Mouse (Mus musculus): ENCODE data around the gene Thrb. TPM values are rescaled to one million over a fixed set of nuclear protein-coding genes. Genes with fewer than 3 reads are reported as not detected.

The Thrb gene
- polyA plus RNA-seq, 1 experiment from 2014 or later, result 0.53 TPM

DNA sequence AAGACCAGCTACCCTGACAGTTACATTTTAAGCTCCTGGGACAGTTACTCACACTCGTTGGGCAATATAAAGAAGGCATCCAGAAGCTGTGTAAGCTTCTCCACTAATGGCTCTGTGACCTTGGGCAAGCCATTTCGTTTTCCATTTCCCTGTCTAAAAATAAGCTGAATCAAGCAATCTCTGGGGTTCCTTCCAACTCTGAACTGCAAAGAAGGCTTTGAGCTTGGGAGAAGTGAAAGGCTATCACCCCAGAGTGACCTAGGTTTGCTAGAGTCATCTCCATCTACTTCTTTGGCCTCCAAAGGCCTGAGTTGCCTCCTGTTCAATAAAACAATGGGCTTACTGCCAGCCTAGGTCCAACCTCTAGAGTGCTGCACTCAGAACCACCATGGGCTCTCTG is 242.4 kb downstream of the Thrb start:
- Histone ChIP-seq H3K27ac (replicated peaks) (no peak overlapping the region), H3K4me2 (no peak overlapping the region), H3K27me3 (no peaks in the 10 kb centered on the region), H3K9ac (no peak overlapping the region), H3K36me3 (no peaks in the 10 kb centered on the region), H3K9me3 (no peaks in the 10 kb centered on the region), H3K4me3 (no peak overlapping the region), H3K4me1 (replicated peaks) (no peaks in the 10 kb centered on the region)
- ATAC-seq (ENCODE audit: low read depth), result no peak
- WGBS, result 70% methylated on average over 2 of the region's 2 CpGs

DNA sequence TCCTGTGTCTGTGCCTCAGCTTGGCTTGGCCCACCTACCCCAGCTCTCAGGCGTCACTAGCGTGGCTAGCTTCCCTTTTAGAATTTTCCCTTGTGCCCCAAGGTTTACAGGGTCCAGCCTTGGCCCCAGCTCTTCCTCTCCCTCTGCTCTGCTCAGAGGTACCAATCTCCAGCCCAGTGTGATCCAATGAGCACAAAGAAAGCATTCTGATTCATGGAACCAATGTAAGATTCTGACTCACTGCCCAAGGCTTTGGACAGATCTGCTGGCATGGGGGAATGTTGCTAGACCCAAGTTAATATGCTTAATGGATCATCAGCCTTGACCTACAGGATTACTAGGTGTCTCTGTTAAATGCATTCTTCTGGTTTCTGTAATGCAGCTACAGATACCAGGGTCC is 243.1 kb downstream of the Thrb start:
- no peak for ATAC-seq (ENCODE audit: low read depth)
- 81% methylated on average over 2 of the region's 2 CpGs for WGBS
- Histone ChIP-seq H3K36me3 (no peaks in the 10 kb centered on the region), H3K4me3 (no peak overlapping the region), H3K27me3 (no peaks in the 10 kb centered on the region), H3K4me1 (replicated peaks) (no peaks in the 10 kb centered on the region), H3K9me3 (no peaks in the 10 kb centered on the region), H3K27ac (replicated peaks) (no peak overlapping the region), H3K9ac (no peak overlapping the region), H3K4me2 (no peak overlapping the region)

GRCm38 (mm10) chr14:17904554-17904953 is 244.5 kb downstream of the Thrb start:
- Histone ChIP-seq H3K27me3 (no peaks in the 10 kb centered on the region), H3K4me2 (no peak overlapping the region), H3K27ac (replicated peaks) (no peak overlapping the region), H3K9me3 (no peaks in the 10 kb centered on the region), H3K4me1 (replicated peaks) (no peaks in the 10 kb centered on the region), H3K36me3 (no peaks in the 10 kb centered on the region), H3K9ac (no peak overlapping the region), H3K4me3 (no peak overlapping the region)
- 60% methylated on average over 1 of the region's 1 CpGs for WGBS
- ATAC-seq (ENCODE audit: low read depth), result no peak

DNA sequence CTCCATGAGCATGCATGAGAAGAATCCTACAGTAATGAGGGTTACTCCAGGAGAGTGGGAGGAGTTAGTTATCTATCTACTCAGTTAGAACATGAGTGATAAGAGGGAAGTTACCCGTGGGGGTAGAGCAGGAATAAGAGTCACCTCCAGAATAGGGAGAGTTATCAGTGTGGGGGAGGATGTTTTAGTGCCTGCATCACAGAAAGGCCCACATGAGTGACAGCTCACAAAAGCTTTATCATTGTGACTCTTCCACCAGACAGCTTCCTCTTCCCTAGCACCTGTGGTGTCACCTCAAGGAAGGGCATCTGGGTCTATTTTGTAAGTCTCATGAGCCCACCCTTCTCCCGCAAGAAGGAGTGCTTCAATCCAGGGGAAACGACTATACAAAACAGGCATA is 245.6 kb downstream of the Thrb start:
- no peak for ATAC-seq (ENCODE audit: low read depth)

DNA sequence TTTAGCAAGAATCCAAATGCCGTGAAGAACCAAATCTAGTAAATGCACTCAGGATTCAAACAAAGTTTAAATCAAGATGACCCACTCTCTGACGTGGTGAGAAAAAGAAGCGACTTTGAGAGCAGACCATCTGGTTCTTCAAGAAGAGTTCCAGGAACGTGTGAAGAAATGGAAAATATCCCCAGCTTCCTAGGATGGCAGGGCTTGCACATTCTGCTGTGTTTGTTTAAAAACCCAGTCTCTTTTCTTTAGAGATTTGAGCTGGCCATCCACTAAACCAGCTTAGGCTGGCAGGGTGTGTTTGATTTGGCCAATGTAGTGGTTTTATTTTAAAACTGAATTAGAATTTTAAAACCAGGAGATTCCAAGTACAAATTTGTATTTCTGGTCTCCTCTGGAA is 246.9 kb downstream of the Thrb start:
- no peaks in the 10 kb centered on the region for H3K9me3 ChIP-seq
- H3K27me3 ChIP-seq, result no peaks in the 10 kb centered on the region
- H3K4me3 ChIP-seq, result no peak overlapping the region
- no peak for ATAC-seq (ENCODE audit: low read depth)
- no peak overlapping the region for H3K4me2 ChIP-seq
- H3K27ac ChIP-seq (replicated peaks), result no peak overlapping the region
- H3K9ac ChIP-seq, result no peak overlapping the region
- WGBS, result 79% methylated on average over 4 of the region's 4 CpGs
- H3K36me3 ChIP-seq, result no peaks in the 10 kb centered on the region
- H3K4me1 ChIP-seq (replicated peaks), result no peaks in the 10 kb centered on the region

More for the DNA sequence above, 245.6 kb downstream of the Thrb start:
- no peak overlapping the region for H3K4me3 ChIP-seq
- no peak overlapping the region for H3K27ac ChIP-seq (replicated peaks)
- H3K4me1 ChIP-seq (replicated peaks), result no peaks in the 10 kb centered on the region
- no peak overlapping the region for H3K9ac ChIP-seq
- WGBS, result 84% methylated on average over 3 of the region's 3 CpGs
- no peaks in the 10 kb centered on the region for H3K9me3 ChIP-seq
- H3K36me3 ChIP-seq, result no peaks in the 10 kb centered on the region
- H3K27me3 ChIP-seq, result no peaks in the 10 kb centered on the region
- H3K4me2 ChIP-seq, result no peak overlapping the region

DNA sequence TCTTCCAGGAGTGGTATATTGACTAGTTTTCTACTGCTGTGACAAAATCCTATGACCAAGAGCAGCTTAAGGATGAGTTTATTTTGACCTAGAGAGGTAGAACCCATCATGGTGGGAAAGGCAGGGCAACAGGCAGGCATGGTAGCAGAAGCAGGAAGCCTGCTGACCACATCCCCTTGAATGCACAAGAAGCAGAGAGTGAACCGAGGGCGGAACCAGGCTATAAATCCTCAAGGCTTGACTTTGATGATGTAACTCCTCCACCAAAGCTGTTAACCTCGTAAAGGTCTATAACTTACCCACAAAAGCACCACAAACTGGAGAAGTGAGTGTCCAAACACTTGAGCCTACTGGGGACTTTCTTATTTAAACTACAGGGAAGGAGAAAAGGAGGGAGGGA is 251.1 kb downstream of the Thrb start:
- no peak for ATAC-seq (ENCODE audit: low read depth)
- no peak overlapping the region for H3K27ac ChIP-seq (replicated peaks)
- H3K4me3 ChIP-seq, result no peak overlapping the region
- no peaks in the 10 kb centered on the region for H3K36me3 ChIP-seq
- H3K9ac ChIP-seq, result no peak overlapping the region
- H3K4me1 ChIP-seq (replicated peaks), result no peaks in the 10 kb centered on the region
- H3K4me2 ChIP-seq, result no peak overlapping the region
- no peaks in the 10 kb centered on the region for H3K27me3 ChIP-seq
- no peaks in the 10 kb centered on the region for H3K9me3 ChIP-seq
- 28% methylated on average over 3 of the region's 3 CpGs for WGBS

DNA sequence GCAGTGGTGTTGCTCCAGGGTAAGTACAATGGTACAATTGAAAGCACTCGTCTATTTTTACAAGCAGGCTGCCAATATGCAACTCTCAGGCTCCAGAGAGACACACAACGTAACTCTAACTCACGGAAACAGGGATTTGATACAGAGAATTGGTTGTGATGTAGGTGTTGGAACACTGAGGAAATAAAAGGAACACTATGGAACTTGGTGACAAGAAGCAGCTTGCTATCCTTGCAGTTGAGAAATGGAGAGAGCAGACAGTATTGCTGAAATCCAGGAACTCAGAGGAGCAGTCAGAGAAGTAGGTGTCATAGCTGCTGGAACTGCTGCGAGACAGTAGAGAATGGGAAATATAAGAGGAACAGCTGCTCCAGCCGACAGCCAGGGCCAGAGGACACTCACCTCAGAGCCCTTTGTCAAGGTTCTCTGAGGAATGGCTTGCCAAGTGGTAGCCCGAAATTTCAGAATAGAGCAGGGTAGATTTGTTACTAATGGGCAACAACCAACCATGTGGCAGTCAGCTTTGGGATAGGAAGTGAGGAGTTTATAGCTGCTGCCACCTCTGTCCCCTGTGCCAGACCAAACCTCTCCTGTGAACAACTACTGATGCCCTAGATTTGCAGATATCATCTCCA is 252.6 kb downstream of the Thrb start:
- H3K27ac ChIP-seq (replicated peaks), result no peak overlapping the region
- no peaks in the 10 kb centered on the region for H3K9me3 ChIP-seq
- no peaks in the 10 kb centered on the region for H3K36me3 ChIP-seq
- no peak for ATAC-seq (ENCODE audit: low read depth)
- no peak overlapping the region for H3K9ac ChIP-seq
- no peaks in the 10 kb centered on the region for H3K4me1 ChIP-seq (replicated peaks)
- 66% methylated on average over 6 of the region's 6 CpGs for whole genome bisulfite sequencing
- H3K27me3 ChIP-seq, result no peaks in the 10 kb centered on the region
- no peak overlapping the region for H3K4me2 ChIP-seq
- H3K4me3 ChIP-seq, result no peak overlapping the region

- 94% methylated on average over 2 of the region's 2 CpGs for WGBS
- Histone ChIP-seq H3K9ac (no peak overlapping the region), H3K36me3 (no peaks in the 10 kb centered on the region), H3K27ac (replicated peaks) (no peak overlapping the region), H3K4me2 (no peak overlapping the region), H3K9me3 (no peaks in the 10 kb centered on the region), H3K4me3 (no peak overlapping the region), H3K4me1 (replicated peaks) (no peaks in the 10 kb centered on the region), H3K27me3 (no peaks in the 10 kb centered on the region)
- no peak for ATAC-seq (ENCODE audit: low read depth)
These were observed 255.5 kb downstream of the Thrb start for GRCm38 (mm10) chr14:17915556-17915955.

- ATAC-seq (ENCODE audit: low read depth), result no peak
- Histone ChIP-seq H3K36me3 (no peaks in the 10 kb centered on the region), H3K4me2 (no peak overlapping the region), H3K4me1 (replicated peaks) (no peaks in the 10 kb centered on the region), H3K27me3 (no peaks in the 10 kb centered on the region), H3K9ac (no peak overlapping the region), H3K27ac (replicated peaks) (no peak overlapping the region), H3K9me3 (no peaks in the 10 kb centered on the region), H3K4me3 (no peak overlapping the region)
- WGBS, result 76% methylated on average over 2 of the region's 2 CpGs
These were observed 256.6 kb downstream of the Thrb start for GRCm38 (mm10) chr14:17916651-17917050.

DNA sequence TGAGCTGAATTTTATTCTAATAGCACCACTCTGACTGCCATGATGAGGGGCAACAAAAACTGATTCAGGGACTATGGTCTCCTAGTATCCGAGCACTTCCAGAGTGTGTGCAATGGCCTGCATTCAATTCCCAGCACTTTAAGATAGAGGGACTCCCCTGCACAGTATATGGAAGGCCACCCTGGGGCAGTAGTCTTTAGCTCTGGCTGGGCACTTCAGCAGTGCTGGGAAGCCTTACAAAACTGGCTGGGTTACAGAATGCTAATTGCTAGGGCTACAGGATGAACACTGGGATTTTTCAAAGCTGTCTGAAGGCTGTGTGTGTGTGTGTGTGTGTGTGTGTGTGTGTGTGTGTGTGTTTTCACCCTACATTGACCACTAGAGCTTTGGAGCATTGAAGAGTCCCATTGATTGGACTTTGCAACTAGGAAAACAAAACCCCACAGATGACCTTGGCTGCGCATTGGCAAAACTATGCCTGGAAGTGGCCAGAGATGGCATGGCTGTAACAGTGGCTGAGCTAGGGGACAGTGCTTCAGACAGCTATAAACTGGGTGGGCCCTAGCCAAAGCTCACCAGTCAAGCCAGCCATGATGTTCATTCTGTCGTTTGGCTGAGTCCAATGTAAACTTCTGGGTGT is 257.2 kb downstream of the Thrb start:
- no peaks in the 10 kb centered on the region for H3K9me3 ChIP-seq
- no peak overlapping the region for H3K4me3 ChIP-seq
- no peaks in the 10 kb centered on the region for H3K36me3 ChIP-seq
- WGBS, result 80% methylated on average over 3 of the region's 3 CpGs
- H3K27ac ChIP-seq (replicated peaks), result no peak overlapping the region
- no peak overlapping the region for H3K4me2 ChIP-seq
- no peaks in the 10 kb centered on the region for H3K27me3 ChIP-seq
- no peak for ATAC-seq (ENCODE audit: low read depth)
- H3K9ac ChIP-seq, result no peak overlapping the region
- H3K4me1 ChIP-seq (replicated peaks), result no peaks in the 10 kb centered on the region

DNA sequence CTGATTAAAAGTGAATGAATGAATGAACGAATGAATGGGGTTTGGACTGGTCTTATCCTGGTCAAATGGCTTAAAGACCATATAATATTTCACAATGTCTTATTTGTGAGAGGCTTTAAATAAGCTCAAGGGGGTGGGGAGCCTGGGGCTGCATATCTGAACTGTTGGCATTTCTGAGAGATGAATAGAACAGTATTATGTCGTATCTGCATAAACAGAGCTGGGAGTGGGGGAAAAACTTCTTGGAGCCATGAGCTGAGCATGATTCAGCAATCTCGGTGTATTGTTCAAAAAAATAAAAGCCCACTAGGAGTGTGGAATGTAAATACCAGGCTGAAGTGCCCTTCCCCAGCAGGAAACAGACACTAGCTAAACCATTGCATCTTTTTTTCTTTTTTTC is 257.8 kb downstream of the Thrb start:
- no peak overlapping the region for H3K9ac ChIP-seq
- H3K9me3 ChIP-seq, result no peaks in the 10 kb centered on the region
- H3K27me3 ChIP-seq, result no peaks in the 10 kb centered on the region
- H3K4me2 ChIP-seq, result no peak overlapping the region
- H3K27ac ChIP-seq (replicated peaks), result no peak overlapping the region
- WGBS, result 39% methylated on average over 3 of the region's 3 CpGs
- no peak overlapping the region for H3K4me3 ChIP-seq
- H3K36me3 ChIP-seq, result no peaks in the 10 kb centered on the region
- no peak for ATAC-seq (ENCODE audit: low read depth)
- H3K4me1 ChIP-seq (replicated peaks), result no peaks in the 10 kb centered on the region

DNA sequence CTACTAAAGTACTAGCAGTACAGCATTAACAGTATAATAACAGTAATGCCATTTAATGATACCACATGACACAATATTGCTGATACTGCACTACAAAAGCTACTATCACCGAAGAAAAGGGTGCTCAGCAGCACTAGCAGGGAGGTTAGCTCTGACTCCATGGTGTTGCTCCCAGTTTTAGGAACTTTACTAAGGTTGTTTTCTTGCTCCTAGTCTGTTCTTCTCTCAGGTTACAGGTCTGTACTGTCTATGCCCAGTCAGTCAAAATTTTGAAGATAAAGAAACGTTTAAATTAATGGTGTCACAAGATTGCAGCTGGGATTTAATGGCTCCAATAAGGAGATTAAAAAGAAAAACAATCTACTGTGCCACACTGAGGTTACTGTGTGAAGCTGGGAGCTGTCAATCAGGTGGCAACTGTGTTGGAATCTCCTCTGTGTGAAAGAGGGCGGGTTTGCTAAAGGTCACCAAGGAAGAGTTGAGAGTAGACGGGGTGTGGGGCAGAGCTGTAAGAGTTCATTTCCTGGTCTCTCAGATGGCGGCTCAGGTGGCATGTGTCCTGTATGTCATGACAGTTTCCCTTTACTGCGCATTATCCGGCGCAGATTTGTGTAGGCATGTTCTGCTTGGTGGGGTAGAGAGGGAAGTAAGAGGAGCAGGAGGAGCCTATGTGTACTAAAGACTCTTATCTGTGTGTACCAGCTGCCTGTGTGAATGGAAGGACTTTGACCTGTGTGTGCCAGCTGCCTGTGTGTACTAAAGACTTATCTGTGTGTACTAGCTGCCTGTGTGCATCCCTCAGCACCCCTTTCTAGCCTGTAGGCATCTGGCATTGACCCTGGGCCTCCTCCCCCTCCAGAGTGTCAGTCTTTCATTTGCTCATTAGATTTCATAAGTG is 263.0 kb downstream of the Thrb start:
- ATAC-seq (ENCODE audit: low read depth), result no peak
- 84% methylated on average over 8 of the region's 8 CpGs for WGBS
- no peak overlapping the region for H3K4me3 ChIP-seq
- H3K9ac ChIP-seq, result no peak overlapping the region
- H3K9me3 ChIP-seq, result no peaks in the 10 kb centered on the region
- no peaks in the 10 kb centered on the region for H3K27me3 ChIP-seq
- H3K4me2 ChIP-seq, result no peak overlapping the region
- H3K4me1 ChIP-seq (replicated peaks), result no peaks in the 10 kb centered on the region
- no peaks in the 10 kb centered on the region for H3K36me3 ChIP-seq
- no peak overlapping the region for H3K27ac ChIP-seq (replicated peaks)

All from neural tube, embryonic 13.5 days (tissue).